Mouse (Mus musculus) CH12.LX (cell line): ENCODE results near the gene Krt28.

Source experiments
- CHD2 ChIP-seq: IDR thresholded peaks from 2 replicates; pipeline ENCODE4 v1.6.1; 2011; ENCODE audit warnings: low read length, improper control_type of control experiment
- CTCF ChIP-seq, 2 experiments: IDR thresholded peaks in 1 of 2; conservative IDR thresholded peaks in 1 of 2; 2 replicates each; pipeline ENCODE4 v1.5.1; 2011 to 2012; ENCODE audit warnings: low read depth in 2 of 2, low read length in 2 of 2, improper control_type of control experiment in 1 of 2, inconsistent platforms in 1 of 2, mild to moderate bottlenecking in 1 of 2, moderate library complexity in 1 of 2
- HCFC1 ChIP-seq: IDR thresholded peaks from 2 replicates; pipeline ENCODE4 v1.6.1; 2012; ENCODE audit warnings: low read depth, mild to moderate bottlenecking, inconsistent platforms, low read length, improper control_type of control experiment
- POLR2A ChIP-seq: IDR thresholded peaks from 2 replicates; pipeline ENCODE4 v1.6.1; 2011; ENCODE audit warnings: low read depth, mild to moderate bottlenecking, improper control_type of control experiment, low read length

GRCm38 (mm10) chr11:99396661-99397060 is 22.0 kb upstream of the Krt28 start:
- no peak for TF ChIP-seq CHD2
- no peak for TF ChIP-seq HCFC1
- no peak for TF ChIP-seq POLR2A
- TF ChIP-seq CTCF (conservative IDR thresholded peaks at IDR 0.05 in 1 of 2, IDR thresholded peaks at IDR 0.05 in 1 of 2; ENCODE audit: low read depth in 2 of 2, low read length in 2 of 2): no peak
